Mouse (Mus musculus): ENCODE results near the gene Exph5.

- no peak for TF ChIP-seq CTCF (IDR thresholded peaks at IDR 0.05)
- no peak for TF ChIP-seq EP300 (IDR thresholded peaks at IDR 0.05)
These were observed 29.3 kb upstream of the Exph5 start for GRCm38 (mm10) chr9:53272207-53272606.
